Mouse (Mus musculus): ENCODE data around the gene Figla. TPM values are rescaled to one million over a fixed set of nuclear protein-coding genes. Genes with fewer than 3 reads are reported as not detected.

Gene Figla
- polyA plus RNA-seq, 1 experiment from 2014 or later, result not detected

Other genes with a start within 250 kb of the Figla start
- gene Nat8f6, start 195.2 kb upstream of the Figla start, polyA plus RNA-seq (2015; fragmentation: Nextera tagmentation; extraction: Ambion mirVana), result not detected in 2 replicates
- not detected in 2 replicates for gene Nat8f5, start 195.2 kb upstream of the Figla start, polyA plus RNA-seq (2015; fragmentation: Nextera tagmentation; extraction: Ambion mirVana)
- 0.46 and 0.63 TPM in 2 replicates for gene Nat8, start 184.1 kb upstream of the Figla start, polyA plus RNA-seq (2015; fragmentation: Nextera tagmentation; extraction: Ambion mirVana)
- 0.04 and 0.14 TPM in 2 replicates for gene Nat8f2, start 147.0 kb upstream of the Figla start, polyA plus RNA-seq (2015; fragmentation: Nextera tagmentation; extraction: Ambion mirVana)
- 3.7 and 4.1 TPM in 2 replicates for gene Nat8f4, start 111.3 kb upstream of the Figla start, polyA plus RNA-seq (2015; fragmentation: Nextera tagmentation; extraction: Ambion mirVana)
- 31.3 and 32.1 TPM in 2 replicates for gene Tprkb, start 104.3 kb upstream of the Figla start, polyA plus RNA-seq (2015; fragmentation: Nextera tagmentation; extraction: Ambion mirVana)
- gene Nat8f1, start 100.5 kb upstream of the Figla start, polyA plus RNA-seq (2015; fragmentation: Nextera tagmentation; extraction: Ambion mirVana), result 5.9 and 6.7 TPM in 2 replicates
- 39.4 and 41.2 TPM in 2 replicates for gene Dusp11, start 54.5 kb upstream of the Figla start, polyA plus RNA-seq (2015; fragmentation: Nextera tagmentation; extraction: Ambion mirVana)
- 7.4 and 12.6 TPM in 2 replicates for gene Add2, start 12.5 kb downstream of the Figla start, polyA plus RNA-seq (2015; fragmentation: Nextera tagmentation; extraction: Ambion mirVana)
- 5.5 and 5.6 TPM in 2 replicates for gene Tgfa, start 179.1 kb downstream of the Figla start, polyA plus RNA-seq (2015; fragmentation: Nextera tagmentation; extraction: Ambion mirVana)

Data from stomach, embryonic 15.5 days (tissue).